Mouse (Mus musculus): Measurements from ENCODE around the gene Fam172a.

Gene Fam172a

DNA sequence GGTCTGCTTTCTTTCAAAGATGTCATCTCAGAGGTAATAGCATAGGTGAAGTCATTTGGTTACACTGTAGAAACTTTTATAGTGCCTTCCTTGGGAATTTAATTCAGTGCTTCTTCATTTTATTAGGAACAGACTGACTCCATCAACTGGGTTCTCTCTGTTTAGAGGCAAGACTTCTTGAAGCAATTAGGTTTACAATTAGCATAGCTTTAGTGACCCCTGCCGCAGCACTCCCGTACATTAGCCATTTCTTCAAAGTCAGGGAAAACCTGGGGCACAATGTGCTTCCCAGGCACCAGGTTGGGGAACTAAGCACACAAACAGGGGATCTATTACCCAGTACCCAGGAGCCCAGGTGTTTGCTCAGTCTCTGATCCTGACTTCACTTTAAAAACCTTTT is 511.3 kb downstream of the Fam172a start:
- no peak for DNase-seq (ENCODE audit: low read depth, low spot score)

DNA sequence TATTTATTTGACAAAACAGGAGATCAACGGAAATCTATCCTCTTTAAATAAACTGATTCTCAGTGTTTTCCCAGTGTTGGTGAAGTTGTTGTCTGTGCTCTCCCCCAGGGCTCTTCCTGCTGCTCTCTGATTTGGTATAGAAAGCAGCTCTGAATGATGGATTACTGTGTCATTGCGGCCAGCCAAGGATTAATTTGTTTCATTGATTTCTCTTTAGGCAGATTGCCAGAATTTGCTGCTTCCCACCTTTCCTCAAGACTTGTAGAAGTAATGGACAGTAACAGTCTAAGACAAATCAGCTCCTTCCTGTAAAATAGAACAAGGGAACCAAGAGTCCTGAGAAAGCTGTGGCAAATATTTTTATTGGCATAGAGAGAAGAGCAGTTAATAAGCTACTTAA is 513.4 kb downstream of the Fam172a start:
- no peak for DNase-seq (ENCODE audit: low read depth, low spot score)
